Mouse (Mus musculus): ENCODE results near the gene Atrx.

Atrx gene

DNA sequence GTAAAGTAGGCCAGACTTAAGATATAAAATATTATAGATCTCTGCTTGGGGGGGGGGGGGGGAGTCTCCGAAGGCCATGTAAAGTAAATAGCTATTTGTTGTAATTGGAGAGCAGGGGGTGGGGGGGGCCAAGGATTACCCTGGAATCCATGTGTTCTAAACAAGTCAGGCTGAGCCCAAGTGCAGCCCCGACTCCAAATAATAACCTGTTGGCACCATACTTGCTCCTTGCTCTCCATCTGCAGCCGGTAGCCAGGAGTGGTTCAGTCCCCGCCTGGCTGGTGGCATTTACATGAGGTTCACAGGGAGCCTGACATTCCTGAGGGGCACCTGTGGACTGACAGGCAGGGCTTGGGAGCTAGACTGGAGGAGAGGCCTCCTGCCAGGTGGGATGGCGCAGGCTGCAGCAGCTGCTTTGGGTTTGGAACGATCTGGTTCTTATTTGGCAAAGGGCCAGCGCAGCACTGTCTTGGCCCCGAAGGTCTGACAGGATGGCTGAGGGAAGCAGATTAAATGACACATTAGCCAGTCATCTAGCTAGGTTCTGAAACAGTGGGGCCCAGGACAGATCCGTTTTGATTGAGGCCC is 161.9 kb downstream of the Atrx start:
- no peak for DNase-seq

- no peak for DNase-seq
These were observed 163.2 kb downstream of the Atrx start for GRCm38 (mm10) chrX:105766013-105766412.

DNA sequence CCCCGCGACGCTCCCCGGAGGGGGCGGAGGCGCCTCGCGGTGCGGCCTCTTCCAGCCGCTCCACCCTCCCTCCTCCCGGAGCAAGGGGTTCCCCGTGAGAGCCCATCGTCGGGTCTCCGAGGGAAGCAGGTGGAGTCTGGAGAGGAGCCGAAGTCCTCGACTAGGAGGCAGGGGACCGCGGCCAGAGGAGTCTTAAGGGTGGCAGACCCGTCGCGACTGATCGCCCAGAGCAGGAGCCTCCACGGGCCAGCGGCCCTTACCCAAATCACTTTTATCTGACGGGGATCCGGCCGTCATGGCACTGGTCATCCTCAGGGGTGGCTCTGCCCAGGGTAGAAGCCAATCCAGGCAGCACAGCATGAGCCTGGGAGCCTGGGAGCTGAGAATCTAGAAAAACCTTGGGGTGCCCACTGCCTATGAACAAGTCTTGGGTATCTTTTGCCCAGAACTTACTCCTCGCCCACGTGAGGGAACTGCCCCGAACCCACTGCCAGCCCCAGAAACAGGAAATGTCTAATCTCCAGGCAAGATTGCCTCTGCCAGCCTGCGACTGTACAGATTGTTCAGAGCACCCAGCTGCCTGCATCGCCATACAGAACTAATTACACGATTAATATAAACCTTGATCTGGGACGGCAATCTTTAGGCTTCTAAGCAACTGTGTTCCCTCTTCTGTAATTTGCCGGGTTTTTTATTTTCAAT is 164.0 kb downstream of the Atrx start:
- peak; percentile 23 to 28 for DNase-seq

DNA sequence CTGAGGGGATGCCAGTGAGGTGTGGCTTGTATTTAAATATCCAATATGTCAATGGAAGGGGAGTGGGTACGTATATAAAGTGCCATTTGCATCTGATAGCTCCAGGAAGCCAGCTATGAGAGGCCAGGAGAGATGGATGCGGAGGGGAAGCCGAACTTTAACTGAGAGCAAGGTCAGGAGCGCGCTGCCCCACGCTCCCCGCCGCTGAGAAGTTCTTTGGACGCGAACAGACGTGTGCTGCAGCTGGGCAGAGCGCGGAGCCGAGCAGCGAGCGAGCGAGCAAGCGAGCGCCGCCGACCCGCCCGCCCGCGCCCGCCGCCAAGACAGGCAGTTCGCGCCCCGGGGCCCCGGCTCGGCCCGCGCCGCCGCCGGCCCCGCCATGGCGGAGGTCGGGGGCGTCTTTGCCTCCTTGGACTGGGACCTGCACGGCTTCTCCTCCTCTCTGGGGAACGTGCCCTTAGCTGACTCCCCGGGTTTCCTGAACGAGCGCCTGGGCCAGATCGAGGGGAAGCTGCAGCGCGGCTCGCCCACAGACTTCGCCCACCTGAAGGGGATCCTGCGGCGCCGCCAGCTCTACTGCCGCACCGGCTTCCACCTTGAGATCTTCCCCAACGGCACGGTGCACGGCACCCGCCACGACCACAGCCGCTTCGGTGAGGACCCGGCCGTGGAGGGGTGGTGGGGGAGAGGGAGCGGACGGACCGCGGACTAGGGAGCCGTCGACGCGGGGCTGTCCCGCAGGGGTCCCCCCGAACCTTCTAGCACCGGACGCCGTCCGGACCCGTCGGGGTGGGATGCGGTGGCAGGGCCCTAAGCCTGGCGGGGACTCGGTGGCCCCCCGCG is 164.8 kb downstream of the Atrx start, which contains the start of gene Fgf16:
Gene Fgf16 (plus strand): TSS at position 118 of the 843 bp plus-strand sequence.
- peak; percentile 19 to 36 for DNase-seq

DNA sequence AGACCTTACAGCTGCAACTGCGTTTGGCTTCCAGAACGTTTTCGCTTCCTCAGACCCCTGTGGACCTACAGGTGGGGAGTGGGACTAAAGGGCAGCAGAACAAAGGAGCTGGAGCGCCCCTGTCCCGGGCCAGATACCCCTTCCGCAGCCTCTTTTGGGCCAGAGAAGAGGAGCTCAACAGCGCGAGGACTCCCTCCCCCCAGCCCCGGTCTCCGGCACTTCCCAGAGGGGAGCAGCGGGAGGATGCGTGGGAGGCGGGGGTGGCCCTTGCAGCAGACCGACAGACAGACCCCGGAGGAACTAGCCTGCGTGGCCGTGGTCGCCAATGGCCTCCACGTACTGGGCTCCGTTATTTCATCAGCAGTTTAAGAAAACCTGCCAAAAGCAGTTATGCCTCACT is 165.6 kb downstream of the Atrx start:
- peak; percentile 19 to 26 for DNase-seq

- peak; percentile 14 to 34 for DNase-seq
These were observed 166.2 kb downstream of the Atrx start for GRCm38 (mm10) chrX:105762847-105763527.

Measured in B cell, adult 2 months (primary cell).